Comparison of ENCODE assay signal across 9 mouse cellular contexts in the genomic region with DNA sequence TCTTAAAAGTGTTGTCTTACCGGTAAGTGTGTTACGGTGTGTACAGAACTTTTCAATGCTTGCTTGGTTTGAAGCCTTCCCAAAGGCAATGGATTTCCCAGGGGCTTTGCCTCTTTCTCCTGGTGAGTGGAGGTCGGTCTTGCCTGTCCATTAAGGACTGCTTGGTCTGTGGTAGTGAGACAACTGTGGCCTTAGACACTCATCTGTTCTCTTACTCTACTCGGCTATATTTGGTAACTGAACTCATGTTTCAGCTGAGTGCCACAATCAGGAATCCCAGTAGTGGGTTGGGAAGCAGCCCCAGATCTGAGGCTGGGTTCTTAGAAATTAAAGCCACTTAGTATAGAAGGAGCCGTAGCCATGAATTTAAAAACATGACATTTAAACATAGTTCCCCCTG. TPM values are rescaled to one million over a fixed set of nuclear protein-coding genes. Genes with fewer than 3 reads are reported as not detected.
DNase-seq lines count a peak whose midpoint lies in the region; ATAC-seq and TF ChIP-seq lines count a peak whose summit lies in the region.
"Had no signal": no experiment of that assay in that cellular context is flagged by ENCODE, and none has a peak within 500 bp of the region (broad histone marks: within the 10 kb centered on the region; RNA-seq: fewer than 3 reads in every experiment).

Palld (minus strand) TSS at position 170 of the 400 bp plus-strand sequence.

- H3K4me3 ChIP-seq in C2C12 (ENCODE audit: insufficient read depth, poor library complexity, severe bottlenecking): no peak within 1 kb of the TSS
- H3K4me3 ChIP-seq in intestine, embryonic 16.5 days (ENCODE audit: low read length): no peak within 1 kb of the TSS
- H3K4me3 ChIP-seq: megakaryocyte, embryonic 14.5 days had no signal

- no peak within 1 kb of the TSS for H3K4me2 ChIP-seq in intestine, embryonic 16.5 days (ENCODE audit: low read depth, low read length)

- 87% methylated on average over 5 of the region's 5 CpGs for WGBS in intestine, embryonic 16.5 days

- no peak within 1 kb of the TSS for H3K27ac ChIP-seq in intestine, embryonic 16.5 days (ENCODE audit: low read length)

- no peaks in the 10 kb centered on the region for H3K79me2 ChIP-seq in C2C12 (ENCODE audit: control insufficient read depth, insufficient read depth)

- peaks cover under 1% of the 10 kb centered on the region for H3K27me3 ChIP-seq in C2C12 (ENCODE audit: control insufficient read depth, insufficient read depth, insufficient read length)
- no peaks in the 10 kb centered on the region for H3K27me3 ChIP-seq in intestine, embryonic 16.5 days (replicated peaks; ENCODE audit: control insufficient read depth, insufficient read depth, low read length)

- no peaks in the 10 kb centered on the region for H3K79me3 ChIP-seq in C2C12 (ENCODE audit: low read depth)

- DNase-seq in adrenal gland, postnatal 25 days: no peak
- DNase-seq in gastrocnemius, postnatal 4 days (ENCODE audit: low spot score in 2 of 2): no peak
- DNase-seq in ovary, postnatal 10 days (ENCODE audit: low spot score): no peak
- DNase-seq in testis, postnatal 14 days (ENCODE audit: low spot score): no peak
- no peak for DNase-seq in layer of hippocampus, adult 9-10 months (ENCODE audit: low spot score)

- no peak for ATAC-seq in intestine, embryonic 16.5 days
- no peak for ATAC-seq in monocyte, adult 5-6 weeks (replicated peaks; ENCODE audit: insufficient number of reproducible peaks, low FRiP score, low TSS enrichment, poor library complexity, severe bottlenecking)

- no peaks in the 10 kb centered on the region for H3K9me3 ChIP-seq in intestine, embryonic 16.5 days (ENCODE audit: control insufficient read depth, low read length)
- H3K9me3 ChIP-seq: megakaryocyte, embryonic 14.5 days had no signal

- no peak within 1 kb of the TSS for H3ac ChIP-seq in C2C12 (ENCODE audit: control insufficient read depth, insufficient read length, low read depth)

- no peaks in the 10 kb centered on the region for H3K36me3 ChIP-seq in C2C12 (ENCODE audit: control insufficient read depth, insufficient read depth)
- no peaks in the 10 kb centered on the region for H3K36me3 ChIP-seq in intestine, embryonic 16.5 days (ENCODE audit: control insufficient read depth, insufficient read depth, low read length)

- no peak within 1 kb of the TSS for H3K9ac ChIP-seq in intestine, embryonic 16.5 days (ENCODE audit: low read depth, low read length)

- no peak for TF ChIP-seq CTCF in C2C12 (IDR thresholded peaks at IDR 0.05; ENCODE audit: control insufficient read depth, insufficient read depth, insufficient read length)

- H3K4me1 ChIP-seq in intestine, embryonic 16.5 days (ENCODE audit: control insufficient read depth, insufficient read depth, low read length): no peaks in the 10 kb centered on the region

TF ChIP-seq in C2C12, 6 proteins besides CTCF, POLR2A, EP300 and RAD21:
- TF ChIP-seq MYOD1 (IDR thresholded peaks at IDR 0.05; ENCODE audit: control insufficient read depth, insufficient read length, low read depth) (no peak), MYOG (IDR thresholded peaks at IDR 0.05; ENCODE audit: control insufficient read depth, extremely low read depth, insufficient read length) (no peak), MAX (IDR thresholded peaks at IDR 0.05) (no peak), FOSL1 (IDR thresholded peaks at IDR 0.05; ENCODE audit: insufficient read depth, low read length, poor library complexity, severe bottlenecking) (no peak), CEBPB (IDR thresholded peaks at IDR 0.05; ENCODE audit: low read depth) (no peak)

RNA-seq across cellular contexts. Expression of gene Palld, which starts in this region (rescaled TPM):
- 79.5 TPM for polyA plus RNA-seq in C2C12 (2012; fragmentation: generic; extraction: Trizol)
- total RNA-seq in adrenal gland, postnatal 25 days (2021): 33.9 and 43.7 TPM in 2 replicates
- 100 to 1,000 TPM; 151 to 156 TPM for total RNA-seq in gastrocnemius, postnatal 4 days (2021)
- polyA plus RNA-seq in intestine, embryonic 16.5 days (2015; fragmentation: Nextera tagmentation; extraction: Ambion mirVana): 70.4 and 74.8 TPM in 2 replicates
- 2.0 TPM in 1 of 3 replicates, not detected in the others for total RNA-seq in monocyte, adult 5-6 weeks (2017)

Comparison
In these comparisons a context has a peak if more than half of its experiments do, and no peak if none do; other contexts are left out.
1. RNA of gene Palld (total RNA-seq): 151 to 156 TPM in gastrocnemius, postnatal 4 days and 33.9 to 43.7 TPM in adrenal gland, postnatal 25 days; 2.0 TPM in monocyte, adult 5-6 weeks; every median in the first group is over 10 times any median in the second.